Mouse (Mus musculus) myocyte (in vitro differentiated cells): ENCODE results near the gene Cenpm. TPM values are rescaled to one million over a fixed set of nuclear protein-coding genes. Genes with fewer than 3 reads are reported as not detected.
"Not testable (repeated sequence)": the region's sequence is repeated elsewhere in the genome, so short reads cannot be mapped to it uniquely, and the experiment has no call there.

Source experiments
- H3K27me3 ChIP-seq: one replicate; pipeline ENCODE4 v1.6.1; 2011; ENCODE audit not compliant: control insufficient read depth, insufficient read depth, insufficient read length
- H3K36me3 ChIP-seq: one replicate; pipeline ENCODE4 v1.6.1; 2011; ENCODE audit not compliant: control insufficient read depth, insufficient read depth
- H3K4me2 ChIP-seq: one replicate; pipeline ENCODE4 v1.6.1; 2011; ENCODE audit warnings: low read depth, control low read depth
- H3K4me3 ChIP-seq: one replicate; pipeline ENCODE4 v1.5.1; 2011; ENCODE audit warnings: mild to moderate bottlenecking, control low read depth, moderate library complexity
- H3K79me2 ChIP-seq: one replicate; pipeline ENCODE4 v1.6.1; 2011; ENCODE audit not compliant: control insufficient read depth, insufficient read depth
- H3ac ChIP-seq: one replicate; pipeline ENCODE4 v1.6.1; 2011; ENCODE audit not compliant: control insufficient read depth, insufficient read length
- CEBPB ChIP-seq: IDR thresholded peaks from 2 replicates; pipeline ENCODE4 v1.6.1; 2011; ENCODE audit warnings: mild to moderate bottlenecking, moderate library complexity; ENCODE audit not compliant: poor library complexity, insufficient read depth, severe bottlenecking
- E2F4 ChIP-seq: IDR thresholded peaks from one replicate; pipeline ENCODE4 v1.6.1; 2011; ENCODE audit warnings: mild to moderate bottlenecking, control low read depth, moderate library complexity; ENCODE audit not compliant: insufficient read depth
- MAX ChIP-seq: IDR thresholded peaks from one replicate; pipeline ENCODE4 v1.6.1; 2011; ENCODE audit warnings: low read depth, mild to moderate bottlenecking, control low read depth
- MYOD1 ChIP-seq, 3 experiments: IDR thresholded peaks; one replicate each; pipeline ENCODE4 v1.6.1; 2011; ENCODE audit warnings: control low read depth in 2 of 3, low read depth in 2 of 3, mild to moderate bottlenecking in 2 of 3, moderate library complexity in 1 of 3; ENCODE audit not compliant: insufficient read length in 2 of 3, control insufficient read depth in 1 of 3
- MYOG ChIP-seq, 3 experiments: IDR thresholded peaks; one replicate each; pipeline ENCODE4 v1.6.1; 2011; ENCODE audit warnings: control low read depth in 2 of 3, low read depth in 2 of 3, mild to moderate bottlenecking in 2 of 3; ENCODE audit not compliant: insufficient read length in 2 of 3, control insufficient read depth in 1 of 3, insufficient read depth in 1 of 3
- POLR2A ChIP-seq: IDR thresholded peaks from one replicate; pipeline ENCODE4 v1.6.1; 2011; ENCODE audit warnings: low read depth, mild to moderate bottlenecking, control low read depth, moderate library complexity; ENCODE audit not compliant: insufficient read length
- POLR2AphosphoS2 ChIP-seq: IDR thresholded peaks from one replicate; pipeline ENCODE4 v1.6.1; 2011; ENCODE audit warnings: low read depth, control low read depth; ENCODE audit not compliant: insufficient read length
- REST ChIP-seq: IDR thresholded peaks from one replicate; pipeline ENCODE4 v1.6.1; 2011; ENCODE audit warnings: mild to moderate bottlenecking, control low read depth, moderate library complexity; ENCODE audit not compliant: insufficient read depth, insufficient read length
- SRF ChIP-seq: IDR thresholded peaks from one replicate; pipeline ENCODE4 v1.6.1; 2011; ENCODE audit warnings: low read depth; ENCODE audit not compliant: control insufficient read depth, insufficient read length
- TCF12 ChIP-seq: IDR thresholded peaks from one replicate; pipeline ENCODE4 v1.6.1; 2011; ENCODE audit warnings: mild to moderate bottlenecking, control low read depth; ENCODE audit not compliant: poor library complexity, insufficient read depth, severe bottlenecking
- TCF3 ChIP-seq: IDR thresholded peaks from one replicate; pipeline ENCODE4 v1.6.1; 2011; ENCODE audit warnings: low read depth, control low read depth; ENCODE audit not compliant: insufficient read length
- USF1 ChIP-seq: IDR thresholded peaks from one replicate; pipeline ENCODE4 v1.6.1; 2011; ENCODE audit warnings: low read depth, mild to moderate bottlenecking, control low read depth, moderate library complexity
- polyA plus RNA-seq: library from polyadenylated mRNA; unstranded; fragments of >200 nt; fragmentation: generic; extraction: Trizol; gene quantifications from one replicate; pipeline ENCODE4 v1.2.1, GENCODE M21; 2012; ENCODE audit warnings: missing spikeins

The Cenpm gene
- polyA plus RNA-seq, 1 experiment: 28.1 TPM

GRCm38 (mm10) chr15:82247131-82247776 is 2.7 kb upstream of the Cenpm start:
- no peaks in the 10 kb centered on the region for H3K36me3 ChIP-seq
- no peaks in the 10 kb centered on the region for H3K27me3 ChIP-seq
- no peak overlapping the region for H3K4me2 ChIP-seq
- no peaks in the 10 kb centered on the region for H3K79me2 ChIP-seq
- H3ac ChIP-seq: no peak overlapping the region
- TF ChIP-seq REST (no peak), E2F4 (no peak), USF1 (no peak), TCF3 (no peak), CEBPB (0 out of 2 replicates have a peak, but pooled peaks have one; percentile 34), POLR2AphosphoS2 (no peak), TCF12 (no peak)
- no peak overlapping the region for H3K4me3 ChIP-seq

- Histone ChIP-seq H3K4me3 (peak overlapping the region; percentile 57), H3K4me2 (peak overlapping the region; percentile 89), H3ac (peak overlapping the region; percentile 18)
- not testable (repeated sequence) for H3K27me3 ChIP-seq, H3K79me2 ChIP-seq, H3K36me3 ChIP-seq
These were observed 235 bp upstream of the Cenpm start for GRCm38 (mm10) chr15:82244805-82245161.

DNA sequence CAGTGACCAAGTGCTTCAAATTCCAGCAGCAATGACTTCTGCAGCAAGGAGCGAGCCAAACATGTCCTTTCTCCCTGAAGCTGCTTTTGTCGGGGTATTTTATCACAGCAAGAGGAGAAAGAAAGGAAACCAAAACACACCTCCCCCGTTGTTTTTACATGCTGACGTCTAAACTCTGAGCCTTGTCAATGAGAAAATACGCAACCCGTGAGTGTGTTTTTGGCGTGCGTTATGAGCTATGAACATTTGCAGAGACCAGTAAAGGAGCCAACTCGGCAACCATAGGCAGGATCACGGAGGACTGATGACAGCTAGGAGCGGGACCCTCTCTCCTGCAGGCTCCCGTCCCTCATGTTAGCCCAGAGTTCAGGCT is 820 bp downstream of the Cenpm start:
- peak overlapping the region; percentile 57 for H3K4me3 ChIP-seq
- peak overlapping the region; percentile 82 for H3K4me2 ChIP-seq
- H3K27me3 ChIP-seq: no peaks in the 10 kb centered on the region
- no peaks in the 10 kb centered on the region for H3K79me2 ChIP-seq
- H3ac ChIP-seq: peak overlapping the region; percentile 18
- H3K36me3 ChIP-seq: no peaks in the 10 kb centered on the region
- TF ChIP-seq CEBPB (no peak), POLR2AphosphoS2 (no peak), E2F4 (no peak), SRF (no peak), REST (no peak), TCF3 (no peak), POLR2A (no peak)

GRCm38 (mm10) chr15:82243311-82243710 is 1.2 kb downstream of the Cenpm start:
- no peaks in the 10 kb centered on the region for H3K36me3 ChIP-seq
- H3K4me2 ChIP-seq: peak overlapping the region; percentile 82
- H3K4me3 ChIP-seq: peak overlapping the region; percentile 57
- no peak overlapping the region for H3ac ChIP-seq
- H3K27me3 ChIP-seq: no peaks in the 10 kb centered on the region
- TF ChIP-seq MYOG (IDR thresholded peaks at IDR 0.05; ENCODE audit: control insufficient read depth in 1 of 3, insufficient read depth in 1 of 3, insufficient read length in 2 of 3, low read depth in 2 of 3): no peak
- TF ChIP-seq TCF3: no peak
- no peak for TF ChIP-seq CEBPB
- TF ChIP-seq REST: no peak
- H3K79me2 ChIP-seq: no peaks in the 10 kb centered on the region

- H3K79me2 ChIP-seq: no peaks in the 10 kb centered on the region
- H3K4me2 ChIP-seq: no peak overlapping the region
- no peak overlapping the region for H3ac ChIP-seq
- TF ChIP-seq REST (no peak), E2F4 (no peak), TCF12 (peak; percentile 8), POLR2AphosphoS2 (peak; percentile 43), POLR2A (no peak), USF1 (no peak), CEBPB (no peak), MYOG (IDR thresholded peaks at IDR 0.05; ENCODE audit: control insufficient read depth in 1 of 3, insufficient read depth in 1 of 3, insufficient read length in 2 of 3, low read depth in 2 of 3) (peak; percentile 64 to 84 (median 65)), MAX (no peak), MYOD1 (IDR thresholded peaks at IDR 0.05; ENCODE audit: control insufficient read depth in 1 of 3, insufficient read length in 2 of 3, low read depth in 2 of 3) (peak; percentile 65 to 86 (median 81)), TCF3 (no peak), SRF (no peak)
- no peak overlapping the region for H3K4me3 ChIP-seq
- H3K27me3 ChIP-seq: no peaks in the 10 kb centered on the region
- H3K36me3 ChIP-seq: no peaks in the 10 kb centered on the region
These were observed 8.0 kb downstream of the Cenpm start for GRCm38 (mm10) chr15:82236565-82236964.
